ENCODE assay signal across 8 mouse cellular contexts in the genomic region with DNA sequence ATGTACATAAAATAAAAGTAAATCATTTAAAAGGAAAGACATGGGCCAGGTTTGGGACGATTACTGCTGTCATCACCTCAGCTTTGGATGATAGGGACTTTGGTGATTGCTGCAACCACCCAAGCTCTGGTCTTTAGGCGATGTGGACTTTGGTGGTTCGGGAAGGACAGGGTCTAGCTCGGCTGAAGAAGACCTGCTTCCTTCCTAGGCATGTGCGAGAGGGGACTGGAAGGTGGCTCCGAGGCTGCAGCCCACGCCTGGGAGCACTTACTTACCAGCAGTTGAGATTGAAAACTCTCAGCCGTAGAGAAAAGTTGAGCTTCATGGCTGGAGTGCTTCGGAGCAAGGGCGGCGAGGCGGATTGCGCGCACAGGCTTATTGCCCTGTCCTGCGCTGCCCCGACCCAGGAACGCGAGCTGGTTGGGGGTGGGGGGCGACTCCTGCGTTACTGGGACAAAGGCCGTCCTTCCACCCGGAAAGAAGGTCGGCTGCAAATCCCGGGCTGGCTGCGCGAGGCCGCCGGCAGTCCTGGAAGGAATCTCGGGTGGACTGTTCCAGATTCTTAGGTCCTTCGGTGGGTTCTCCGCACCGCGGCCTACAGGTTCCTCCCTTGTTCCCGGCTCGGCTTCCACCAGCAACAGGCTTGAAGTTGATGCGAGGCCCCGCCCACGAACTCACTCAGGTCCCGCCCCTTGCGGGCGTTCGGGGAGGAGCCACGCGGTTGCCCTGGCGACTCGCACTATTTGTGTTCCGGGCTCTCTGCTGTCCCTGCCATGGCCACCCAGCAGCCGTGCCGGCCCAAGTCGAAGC. TPM values are rescaled to one million over a fixed set of nuclear protein-coding genes. Genes with fewer than 3 reads are reported as not detected.
A peak's percentile ranks its signal among the peaks of the same experiment; 100 is the strongest.
DNase-seq lines count a peak whose midpoint lies in the region; ATAC-seq and TF ChIP-seq lines count a peak whose summit lies in the region.

A gene (minus strand): TSS at position 662 of the 810 bp plus-strand sequence.
A gene (plus strand): TSS at position 732 of the 810 bp plus-strand sequence.

- peak within 1 kb of the TSS; percentile 87 for H3K4me3 ChIP-seq in E14TG2a.4 (replicated peaks; ENCODE audit: low read length)
- H3K4me3 ChIP-seq in forebrain, embryonic 13.5 days, result peak within 1 kb of the TSS; percentile 61
- peak within 1 kb of the TSS; percentile 69 for H3K4me3 ChIP-seq in liver, embryonic 16.5 days (ENCODE audit: low read depth, low read length)
- H3K4me3 ChIP-seq in neural tube, embryonic 12.5 days, result peak within 1 kb of the TSS; percentile 60
- H3K4me3 ChIP-seq in stomach, postnatal 0 days (ENCODE audit: low read depth, low read length), result peak within 1 kb of the TSS; percentile 71

- ATAC-seq in cerebellum, adult (ENCODE audit: insufficient number of reproducible peaks, low FRiP score, low TSS enrichment), result peak; percentile 89
- peak; percentile 97 for ATAC-seq in forebrain, embryonic 13.5 days
- peak; percentile 86 for ATAC-seq in liver, embryonic 16.5 days (ENCODE audit: low read depth)
- ATAC-seq in neural tube, embryonic 12.5 days (ENCODE audit: low FRiP score, low read depth), result peak; percentile 96
- peak; percentile 95 for ATAC-seq in stomach, postnatal 0 days (ENCODE audit: low FRiP score, low TSS enrichment)

- H3K9ac ChIP-seq in forebrain, embryonic 13.5 days, result peak within 1 kb of the TSS; percentile 71
- H3K9ac ChIP-seq in liver, embryonic 16.5 days (ENCODE audit: low read depth, low read length), result peak within 1 kb of the TSS; percentile 65
- H3K9ac ChIP-seq in neural tube, embryonic 12.5 days, result peak within 1 kb of the TSS; percentile 58
- H3K9ac ChIP-seq in stomach, postnatal 0 days (ENCODE audit: low read length), result peak within 1 kb of the TSS; percentile 83

- H3K27ac ChIP-seq in forebrain, embryonic 13.5 days, result 0 out of 2 replicates have a peak within 1 kb of the TSS, but pooled peaks have one; percentile 10
- H3K27ac ChIP-seq in liver, embryonic 16.5 days (ENCODE audit: low read length), result peak within 1 kb of the TSS; percentile 41
- H3K27ac ChIP-seq in neural tube, embryonic 12.5 days, result no peak within 1 kb of the TSS
- peak within 1 kb of the TSS; percentile 91 for H3K27ac ChIP-seq in stomach, postnatal 0 days (replicated peaks)

- peak within 1 kb of the TSS; percentile 97 for H3K4me2 ChIP-seq in forebrain, embryonic 13.5 days
- peak within 1 kb of the TSS; percentile 99 for H3K4me2 ChIP-seq in liver, embryonic 16.5 days (ENCODE audit: low read depth, low read length)
- peak within 1 kb of the TSS; percentile 96 for H3K4me2 ChIP-seq in neural tube, embryonic 12.5 days (replicated peaks)
- peak within 1 kb of the TSS; percentile 100 for H3K4me2 ChIP-seq in stomach, postnatal 0 days (replicated peaks; ENCODE audit: low read depth)

- TF ChIP-seq EP300 in stomach, postnatal 0 days (optimal IDR thresholded peaks at IDR 0.05), result no peak

- no peaks in the 10 kb centered on the region for H3K9me3 ChIP-seq in E14TG2a.4 (ENCODE audit: low read length)
- no peaks in the 10 kb centered on the region for H3K9me3 ChIP-seq in forebrain, embryonic 13.5 days (replicated peaks)
- no peaks in the 10 kb centered on the region for H3K9me3 ChIP-seq in liver, embryonic 16.5 days (replicated peaks; ENCODE audit: control insufficient read depth, low read length)
- H3K9me3 ChIP-seq in neural tube, embryonic 12.5 days, result no peaks in the 10 kb centered on the region
- no peaks in the 10 kb centered on the region for H3K9me3 ChIP-seq in stomach, postnatal 0 days (ENCODE audit: control insufficient read depth, low read length)

- peak; percentile 97 to 98 for DNase-seq in heart, postnatal 10 days
- peak; percentile 97 to 98 for DNase-seq in kidney, postnatal 4 days
- peak; percentile 98 for DNase-seq in stomach, postnatal 0 days (ENCODE audit: low spot score)

- intact Hi-C loops in heart, postnatal 10 days (cut with DNase I), result no loop called here

- H3K36me3 ChIP-seq in E14TG2a.4 (ENCODE audit: insufficient read depth, low read length), result peaks cover 42% of the 10 kb centered on the region
- peaks cover 34% of the 10 kb centered on the region for H3K36me3 ChIP-seq in forebrain, embryonic 13.5 days (ENCODE audit: poor library complexity, severe bottlenecking)
- peaks cover 3% of the 10 kb centered on the region for H3K36me3 ChIP-seq in liver, embryonic 16.5 days (ENCODE audit: control insufficient read depth, insufficient read depth)
- H3K36me3 ChIP-seq in neural tube, embryonic 12.5 days, result peaks cover 39% of the 10 kb centered on the region
- H3K36me3 ChIP-seq in stomach, postnatal 0 days (ENCODE audit: control insufficient read depth, insufficient read depth, low read length), result peaks cover 11% of the 10 kb centered on the region

- peaks cover 35% of the 10 kb centered on the region for H3K4me1 ChIP-seq in E14TG2a.4 (replicated peaks; ENCODE audit: low read depth, low read length)
- peaks cover 25% of the 10 kb centered on the region for H3K4me1 ChIP-seq in forebrain, embryonic 13.5 days
- peaks cover 8% of the 10 kb centered on the region for H3K4me1 ChIP-seq in liver, embryonic 16.5 days (ENCODE audit: control insufficient read depth, low read depth, low read length)
- peaks cover 26% of the 10 kb centered on the region for H3K4me1 ChIP-seq in neural tube, embryonic 12.5 days
- peaks cover 13% of the 10 kb centered on the region; the same call in 1 of the 2 replicates for H3K4me1 ChIP-seq in stomach, postnatal 0 days (replicated peaks; ENCODE audit: control insufficient read depth, insufficient read depth)

- no peak for TF ChIP-seq CTCF in E14TG2a.4 (conservative IDR thresholded peaks at IDR 0.05; ENCODE audit: low read length)
- peak; percentile 21; the same call in 1 of the 2 replicates for TF ChIP-seq CTCF in stomach, postnatal 0 days (IDR thresholded peaks at IDR 0.05; ENCODE audit: low read depth)

- H3K27me3 ChIP-seq in E14TG2a.4 (ENCODE audit: insufficient read depth, low read length), result no peaks in the 10 kb centered on the region
- no peaks in the 10 kb centered on the region for H3K27me3 ChIP-seq in forebrain, embryonic 13.5 days
- H3K27me3 ChIP-seq in liver, embryonic 16.5 days (ENCODE audit: control insufficient read depth, insufficient read depth, low read depth, low read length), result peaks cover 7% of the 10 kb centered on the region
- no peaks in the 10 kb centered on the region for H3K27me3 ChIP-seq in neural tube, embryonic 12.5 days (replicated peaks)
- no peaks in the 10 kb centered on the region for H3K27me3 ChIP-seq in stomach, postnatal 0 days (ENCODE audit: control insufficient read depth, insufficient read depth, low read length)

- 1% methylated on average over 49 of the region's 50 CpGs for WGBS in forebrain, embryonic 13.5 days
- WGBS in liver, embryonic 16.5 days (ENCODE audit: insufficient replicate concordance), result under 1% methylated on average over 50 of the region's 50 CpGs
- under 1% methylated on average over 50 of the region's 50 CpGs for WGBS in neural tube, embryonic 12.5 days
- WGBS in stomach, postnatal 0 days, result under 1% methylated on average over 41 of the region's 50 CpGs

RNA-seq across cellular contexts. Expression of the first gene that starts in this region (rescaled TPM):
- polyA plus RNA-seq in forebrain, embryonic 13.5 days (2015; fragmentation: Nextera tagmentation; extraction: Ambion mirVana), result 40.6 and 49.8 TPM in 2 replicates
- total RNA-seq in heart, postnatal 10 days (2021), result 10 to 100 TPM; 48.2 to 57.7 TPM
- 13.5 and 14.6 TPM in 2 replicates for polyA plus RNA-seq in liver, embryonic 16.5 days (2015; fragmentation: Nextera tagmentation; extraction: Ambion mirVana)
- polyA plus RNA-seq in neural tube, embryonic 12.5 days (2016; fragmentation: Nextera tagmentation; extraction: Ambion mirVana), result 41.0 and 43.4 TPM in 2 replicates
- polyA plus RNA-seq in stomach, postnatal 0 days (2015; fragmentation: Nextera tagmentation; extraction: Ambion mirVana), result 51.5 and 52.9 TPM in 2 replicates

RNA-seq across cellular contexts. Expression of the second gene that starts in this region (rescaled TPM):
- 1.8 and 1.9 TPM in 2 replicates for polyA plus RNA-seq in forebrain, embryonic 13.5 days (2015; fragmentation: Nextera tagmentation; extraction: Ambion mirVana)
- total RNA-seq in heart, postnatal 10 days (2021), result 1 to 10 TPM; 2.8 to 3.4 TPM
- polyA plus RNA-seq in liver, embryonic 16.5 days (2015; fragmentation: Nextera tagmentation; extraction: Ambion mirVana), result not detected in 2 replicates
- polyA plus RNA-seq in neural tube, embryonic 12.5 days (2016; fragmentation: Nextera tagmentation; extraction: Ambion mirVana), result 0.79 and 1.2 TPM in 2 replicates
- polyA plus RNA-seq in stomach, postnatal 0 days (2015; fragmentation: Nextera tagmentation; extraction: Ambion mirVana), result 2.4 and 2.5 TPM in 2 replicates
